Mouse (Mus musculus) ES-E14 (cell line): ENCODE results near the gene Epas1.

ENCODE experiments used
- HCFC1 ChIP-seq: IDR thresholded peaks from 2 replicates; pipeline ENCODE4 v1.6.1; 2012; ENCODE audit warnings: low read length, inconsistent platforms, borderline replicate concordance; ENCODE audit not compliant: insufficient read depth
- MAFK ChIP-seq: IDR thresholded peaks from 2 replicates; pipeline ENCODE4 v1.6.1; 2014; ENCODE audit warnings: mild to moderate bottlenecking, low read depth, low read length, inconsistent platforms; ENCODE audit not compliant: insufficient read depth
- ZC3H11A ChIP-seq: IDR thresholded peaks from 2 replicates; pipeline ENCODE4 v1.6.1; 2012; ENCODE audit warnings: low read depth, mild to moderate bottlenecking, inconsistent platforms, low read length, borderline replicate concordance

DNA sequence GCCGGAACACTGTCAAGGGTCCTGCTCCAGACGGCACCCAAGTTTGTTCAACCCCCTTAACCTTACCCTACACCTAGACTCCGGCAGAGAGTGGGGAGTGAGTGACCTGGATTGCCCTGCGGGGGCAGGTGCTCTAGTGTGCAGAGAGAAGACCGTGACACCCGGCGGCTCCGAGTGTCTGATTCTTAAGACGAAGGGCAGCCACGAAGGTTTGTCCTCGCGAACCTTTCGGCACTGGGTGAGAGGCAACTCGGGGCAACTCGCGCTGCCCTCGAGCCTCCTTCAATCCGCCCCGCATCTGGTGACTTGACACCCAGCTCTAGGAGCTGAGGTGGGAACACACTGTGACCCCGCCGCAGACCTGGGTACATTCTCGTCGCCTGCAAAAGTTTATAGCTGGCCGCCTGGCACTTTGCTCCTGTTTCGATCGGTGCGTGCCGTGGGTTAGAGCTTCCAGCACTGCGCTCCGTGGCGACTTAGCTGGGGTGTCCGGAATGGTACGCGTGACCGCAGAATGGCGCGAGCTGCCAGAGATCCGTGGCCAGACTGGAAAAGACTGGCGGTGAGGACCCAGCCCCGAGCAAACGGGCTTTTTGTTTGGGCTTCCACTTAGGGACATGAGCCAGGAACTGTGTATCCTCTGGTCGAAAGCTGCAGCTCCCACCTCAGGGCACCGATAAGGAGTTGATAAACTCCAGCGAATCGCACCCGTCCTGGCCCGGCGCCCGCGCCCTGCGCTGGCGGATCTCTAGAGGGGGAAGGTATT lies 1.5 kb downstream of the Epas1 start:
- no peak for TF ChIP-seq HCFC1
- no peak for TF ChIP-seq MAFK
- TF ChIP-seq ZC3H11A: no peak
